Mouse (Mus musculus) embryonic stem cell, embryonic (primary cell): ENCODE results near the gene Ninj1.

Experiments used
- CTCF ChIA-PET, 4 experiments: fragments of 300-600 bp in 2 of 4; fragments of 350-600 bp in 2 of 4; sonication (Branson Sonifier 250); formaldehyde crosslinking; loops; one replicate each; lab custom pipeline; 2022; ENCODE audit warnings: inconsistent platforms in 2 of 4; lab: Charles Lee
- POLR2A ChIA-PET, 4 experiments: fragments of 300-600 bp in 2 of 4; fragments of 350-600 bp in 2 of 4; sonication (Branson Sonifier 250); formaldehyde crosslinking; loops; one replicate each; lab custom pipeline; 2022; ENCODE audit warnings: antibody characterized with exemption in 4 of 4, inconsistent platforms in 1 of 4; lab: Charles Lee

Ninj1 gene

GRCm38 (mm10) chr13:49224314-49224713, 37.0 kb downstream of the Ninj1 start:
- CTCF ChIA-PET, result interaction anchor here in 2 of 4 experiments (1.0 kb wide), 2 partner anchors 11 to 24 kb away, joined by 3 to 4 read pairs; no protein-coding TSS in a partner anchor
- POLR2A ChIA-PET, result interaction anchor here in 3 of 4 experiments (0.5 to 2.0 kb wide), 9 partner anchors 9 to 557 kb away, joined by 3 to 7 read pairs (median 4); partner anchors contain the start of genes Card19 (in 2 of the 3), Bicd2 (in 1 of the 3) and Ippk (in 1 of the 3)

GRCm38 (mm10) chr13:49224729-49225128, 37.4 kb downstream of the Ninj1 start:
- ChIA-PET POLR2A (interaction anchor here in 3 of 4 experiments (0.5 to 2.0 kb wide), 10 partner anchors 9 to 557 kb away, joined by 3 to 7 read pairs (median 4); partner anchors contain the start of genes Card19 (in 2 of the 3), Bicd2 (in 1 of the 3) and Ippk (in 1 of the 3)), CTCF (interaction anchor here in 1 of 4 experiments (1.0 kb wide), 1 partner anchor 11 kb away, joined by 3 read pairs; no protein-coding TSS in a partner anchor)

GRCm38 (mm10) chr13:49225159-49225558, 37.9 kb downstream of the Ninj1 start:
- CTCF ChIA-PET, result interaction anchor here in 1 of 4 experiments (1.5 kb wide), 1 partner anchor 224 kb away, joined by 4 read pairs; no protein-coding TSS in a partner anchor
- POLR2A ChIA-PET, result interaction anchor here in 3 of 4 experiments (1.1 to 2.0 kb wide), 8 partner anchors 9 to 346 kb away, joined by 3 to 7 read pairs (median 4); partner anchors contain the start of gene Card19 (in 2 of the 3)

- ChIA-PET CTCF (interaction anchor here in 2 of 4 experiments (0.6 to 1.5 kb wide), 4 partner anchors 20 to 224 kb away, joined by 3 to 4 read pairs (median 4); no protein-coding TSS in a partner anchor), POLR2A (interaction anchor here in 3 of 4 experiments (0.7 to 1.3 kb wide), 6 partner anchors 10 to 22 kb away, joined by 3 to 6 read pairs (median 3); partner anchors contain the start of gene Card19 (in 2 of the 3))
These were observed 38.3 kb downstream of the Ninj1 start for GRCm38 (mm10) chr13:49225633-49226032.

GRCm38 (mm10) chr13:49233792-49234572, 46.7 kb downstream of the Ninj1 start:
- POLR2A ChIA-PET, result no interaction called here
- CTCF ChIA-PET, result interaction anchor here in 1 of 4 experiments (1.0 kb wide), 1 partner anchor 9 kb away, joined by 3 read pairs; no protein-coding TSS in a partner anchor

- CTCF ChIA-PET, result interaction anchor here in 1 of 4 experiments (1.0 kb wide), 1 partner anchor 8 kb away, joined by 3 read pairs; no protein-coding TSS in a partner anchor
- POLR2A ChIA-PET, result no interaction called here
These were observed 47.4 kb downstream of the Ninj1 start for GRCm38 (mm10) chr13:49234711-49235110.

GRCm38 (mm10) chr13:49237617-49238016, 50.3 kb downstream of the Ninj1 start:
- POLR2A ChIA-PET, result interaction anchor here in 3 of 4 experiments (0.6 to 2.6 kb wide), 9 partner anchors 9 to 141 kb away, joined by 3 to 9 read pairs (median 3); partner anchors contain the start of gene Card19 (in 1 of the 3)
- CTCF ChIA-PET, result interaction anchor here in 2 of 4 experiments (0.7 to 1.0 kb wide), 3 partner anchors 9 to 67 kb away, joined by 3 to 11 read pairs (median 4); no protein-coding TSS in a partner anchor

GRCm38 (mm10) chr13:49238737-49239136, 51.5 kb downstream of the Ninj1 start:
- POLR2A ChIA-PET, result interaction anchor here in 2 of 4 experiments (1.1 to 2.6 kb wide), 4 partner anchors 9 to 140 kb away, joined by 3 to 9 read pairs (median 6); no protein-coding TSS in a partner anchor
- CTCF ChIA-PET, result interaction anchor here in 2 of 4 experiments (0.6 to 1.0 kb wide), 2 partner anchors 18 kb away, joined by 3 to 11 read pairs; no protein-coding TSS in a partner anchor

GRCm38 (mm10) chr13:49242321-49243065, 55.2 kb downstream of the Ninj1 start:
- CTCF ChIA-PET, result interaction anchor here in 2 of 4 experiments (0.7 to 1.2 kb wide), 2 partner anchors 8 to 169 kb away, joined by 3 to 6 read pairs; no protein-coding TSS in a partner anchor
- POLR2A ChIA-PET, result interaction anchor here in 2 of 4 experiments (0.6 to 1.2 kb wide), 6 partner anchors 11 to 95 kb away, joined by 3 to 14 read pairs (median 5); partner anchors contain the start of gene Wnk2 (in 1 of the 2)

- ChIA-PET CTCF (interaction anchor here in 2 of 4 experiments (0.7 to 1.2 kb wide), 2 partner anchors 9 to 170 kb away, joined by 3 to 6 read pairs; no protein-coding TSS in a partner anchor), POLR2A (interaction anchor here in 2 of 4 experiments (0.6 to 1.0 kb wide), 5 partner anchors 10 to 154 kb away, joined by 3 to 14 read pairs (median 6); no protein-coding TSS in a partner anchor)
These were observed 56.2 kb downstream of the Ninj1 start for GRCm38 (mm10) chr13:49243492-49243891.

- CTCF ChIA-PET, result no interaction called here
- POLR2A ChIA-PET, result interaction anchor here in 1 of 4 experiments (0.6 kb wide), 1 partner anchor 63 kb away, joined by 3 read pairs; no protein-coding TSS in a partner anchor
These were observed 58.0 kb downstream of the Ninj1 start for GRCm38 (mm10) chr13:49245251-49245650.
